Mouse (Mus musculus) ES-E14 (cell line): ENCODE measurements around the gene Syn2. TPM values are rescaled to one million over a fixed set of nuclear protein-coding genes. Genes with fewer than 3 reads are reported as not detected.

ENCODE experiments used
- DNase-seq: peaks from one replicate; pipeline ENCODE4 v3.0.0-alpha.2; 2013; ENCODE audit warnings: low read depth, low spot score
- H3K27ac ChIP-seq: 2 replicates; pipeline ENCODE4 v1.5.1; 2012; ENCODE audit warnings: low read depth, mild to moderate bottlenecking, low read length, moderate library complexity, mixed read lengths; ENCODE audit not compliant: poor library complexity, insufficient read depth, severe bottlenecking
- H3K36me3 ChIP-seq: 2 replicates; pipeline ENCODE4 v1.6.1; 2012; ENCODE audit warnings: mild to moderate bottlenecking, low read length, moderate library complexity, mixed read lengths; ENCODE audit not compliant: control insufficient read depth, poor library complexity, insufficient read depth, severe bottlenecking
- H3K4me1 ChIP-seq, 2 experiments: fragments of 150-350 bp in 1 of 2; sonication (generic) in 1 of 2; 2 replicates each; pipeline ENCODE4 v1.6.1; 2012; ENCODE audit warnings: low read length in 2 of 2, mild to moderate bottlenecking in 1 of 2, mixed read lengths in 1 of 2; ENCODE audit not compliant: control insufficient read depth in 2 of 2, insufficient read depth in 2 of 2, poor library complexity in 1 of 2
- H3K4me3 ChIP-seq, 2 experiments: fragments of 150-350 bp in 1 of 2; sonication (generic) in 1 of 2; 2 replicates each; pipeline ENCODE4 v1.5.1; 2012; ENCODE audit warnings: low read length in 2 of 2, low read depth in 1 of 2, mild to moderate bottlenecking in 1 of 2, mixed read lengths in 1 of 2; ENCODE audit not compliant: insufficient read depth in 1 of 2, poor library complexity in 1 of 2, severe bottlenecking in 1 of 2
- H3K9ac ChIP-seq: 2 replicates; pipeline ENCODE4 v1.6.1; 2012; ENCODE audit warnings: low read depth, mild to moderate bottlenecking, low read length, mixed read lengths; ENCODE audit not compliant: poor library complexity, insufficient read depth, severe bottlenecking
- H3K9me3 ChIP-seq: fragments of 150-350 bp; sonication (generic); 2 replicates; pipeline ENCODE4 v1.6.1; 2012; ENCODE audit warnings: low read depth, mild to moderate bottlenecking, low read length; ENCODE audit not compliant: control insufficient read depth, insufficient read depth
- CHD2 ChIP-seq: IDR thresholded peaks from 2 replicates; pipeline ENCODE4 v1.6.1; 2014; ENCODE audit warnings: mild to moderate bottlenecking, low read depth, low read length, inconsistent platforms
- HCFC1 ChIP-seq: IDR thresholded peaks from 2 replicates; pipeline ENCODE4 v1.6.1; 2012; ENCODE audit warnings: low read length, inconsistent platforms, borderline replicate concordance; ENCODE audit not compliant: insufficient read depth
- MAFK ChIP-seq: IDR thresholded peaks from 2 replicates; pipeline ENCODE4 v1.6.1; 2014; ENCODE audit warnings: mild to moderate bottlenecking, low read depth, low read length, inconsistent platforms; ENCODE audit not compliant: insufficient read depth
- ZC3H11A ChIP-seq: IDR thresholded peaks from 2 replicates; pipeline ENCODE4 v1.6.1; 2012; ENCODE audit warnings: low read depth, mild to moderate bottlenecking, inconsistent platforms, low read length, borderline replicate concordance
- ZNF384 ChIP-seq: IDR thresholded peaks from 2 replicates; pipeline ENCODE4 v1.6.1; 2012; ENCODE audit warnings: low read depth, low read length, inconsistent platforms
- in situ Hi-C, 2 experiments: fragments of 600-800 bp; cut with MboI; formaldehyde crosslinking; loops; one replicate each; pipeline ENCODE4 v1.15.1; 2025; ENCODE audit warnings: low sequenced_read_pairs in 2 of 2, inconsistent platforms in 1 of 2; ENCODE audit not compliant: unreplicated experiment in 2 of 2
- total RNA-seq: library from RNA; depleted of rRNA; stranded (reverse); fragments of 300-350 nt; gene quantifications from 2 replicates; pipeline ENCODE4 v1.2.3, GENCODE M21; 2012; rRNA removed

Gene Syn2
- total RNA-seq, 1 experiment: 0.04 TPM

DNA sequence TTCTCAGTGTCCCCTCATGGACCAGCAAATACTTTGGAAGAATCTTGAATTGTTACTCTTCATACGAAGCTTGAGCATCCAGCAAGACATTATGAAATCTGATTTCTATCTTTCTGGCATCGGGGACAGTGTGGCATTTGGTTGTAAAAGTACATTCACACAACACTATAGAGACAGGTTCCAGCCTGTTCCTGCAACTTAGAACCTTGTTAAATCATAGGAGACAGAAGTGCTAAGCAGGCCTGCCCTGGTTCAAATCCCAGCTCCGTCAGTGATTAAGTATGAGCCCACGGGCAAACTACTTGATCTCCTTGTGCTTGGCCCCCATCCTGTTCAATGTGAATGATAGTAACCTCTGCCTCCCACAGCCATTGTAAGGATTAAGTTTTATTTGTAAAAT is 185.0 kb downstream of the Syn2 start:
- no peak for DNase-seq
- Histone ChIP-seq H3K9ac (no peak overlapping the region), H3K4me1 (no peaks in the 10 kb centered on the region), H3K36me3 (no peaks in the 10 kb centered on the region), H3K27ac (no peak overlapping the region), H3K9me3 (no peaks in the 10 kb centered on the region), H3K4me3 (no peak overlapping the region)
- in situ Hi-C loops: no loop called here
- TF ChIP-seq ZC3H11A (no peak), ZNF384 (no peak), HCFC1 (no peak), MAFK (no peak), CHD2 (no peak)

DNA sequence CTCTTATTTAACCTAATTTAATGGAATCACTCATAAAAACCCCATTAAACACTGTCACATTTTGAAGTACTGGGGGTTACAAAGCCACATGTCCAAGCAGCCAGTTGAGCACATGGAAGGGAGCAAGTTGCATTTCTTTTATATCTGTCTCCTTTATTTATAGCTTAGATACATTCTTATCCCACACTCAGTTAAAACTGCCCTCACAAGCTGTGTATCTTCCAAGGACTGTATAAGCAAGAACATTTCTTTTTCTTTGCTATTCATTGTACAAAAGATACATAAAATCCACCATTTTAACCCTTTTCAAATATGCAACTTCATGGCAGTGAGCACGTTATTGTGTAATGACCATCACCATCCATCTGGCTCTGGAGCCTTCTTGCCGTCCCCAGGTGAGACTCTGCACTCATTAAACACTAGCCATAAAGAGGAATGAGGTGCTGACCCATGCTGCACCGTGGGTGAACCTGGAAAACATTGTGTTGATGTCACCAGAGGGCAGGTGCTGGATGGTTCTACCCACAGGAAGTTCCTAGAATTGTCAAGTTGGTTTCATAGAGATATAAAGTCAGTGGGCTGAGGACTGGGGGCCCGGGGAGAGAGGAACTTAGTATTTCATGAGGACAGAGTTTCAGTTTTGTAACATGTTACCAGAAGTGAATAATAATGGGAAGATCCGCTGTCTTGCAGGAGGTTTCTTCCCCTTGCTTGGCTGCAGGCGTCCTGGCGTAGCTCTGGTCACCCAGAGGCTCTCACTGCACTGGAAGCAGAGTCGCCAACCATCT is 186.4 kb downstream of the Syn2 start:
- no peaks in the 10 kb centered on the region for H3K36me3 ChIP-seq
- no peak overlapping the region for H3K4me3 ChIP-seq
- H3K9ac ChIP-seq: no peak overlapping the region
- no peak overlapping the region for H3K27ac ChIP-seq
- TF ChIP-seq ZNF384 (no peak), MAFK (no peak), CHD2 (no peak), HCFC1 (no peak), ZC3H11A (no peak)
- no peaks in the 10 kb centered on the region for H3K4me1 ChIP-seq
- DNase-seq: no peak
- H3K9me3 ChIP-seq: no peaks in the 10 kb centered on the region
- in situ Hi-C loops: no loop called here

DNA sequence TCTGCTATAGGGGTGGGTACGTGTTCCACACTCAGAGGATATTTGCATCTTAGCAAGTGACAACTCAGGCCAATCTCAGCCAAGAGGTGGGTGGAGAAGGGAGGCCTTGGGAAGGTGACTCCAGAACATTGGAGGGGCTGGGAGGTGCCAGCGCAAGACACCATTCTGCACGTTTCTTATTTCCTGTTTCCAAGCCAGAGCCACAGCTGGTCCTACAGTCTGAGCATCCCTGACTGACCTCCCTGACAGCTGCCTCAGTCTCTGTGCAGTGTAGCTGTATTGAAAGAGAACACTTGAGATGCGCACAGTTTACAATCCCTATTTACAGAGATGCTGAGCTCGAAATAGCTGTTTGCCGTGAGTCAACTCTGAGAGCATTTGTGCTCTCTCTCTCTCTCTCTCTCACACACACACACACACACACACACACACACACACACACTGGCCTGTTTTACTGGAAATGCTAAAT is 187.2 kb downstream of the Syn2 start:
- in situ Hi-C loops: no loop called here
- no peak for DNase-seq
- Histone ChIP-seq H3K9me3 (no peaks in the 10 kb centered on the region), H3K27ac (no peak overlapping the region), H3K36me3 (no peaks in the 10 kb centered on the region), H3K4me3 (no peak overlapping the region), H3K4me1 (no peaks in the 10 kb centered on the region), H3K9ac (no peak overlapping the region)
- no peak for TF ChIP-seq HCFC1
- TF ChIP-seq ZC3H11A: no peak
- TF ChIP-seq MAFK: no peak
- TF ChIP-seq ZNF384: no peak
- TF ChIP-seq CHD2: no peak

DNA sequence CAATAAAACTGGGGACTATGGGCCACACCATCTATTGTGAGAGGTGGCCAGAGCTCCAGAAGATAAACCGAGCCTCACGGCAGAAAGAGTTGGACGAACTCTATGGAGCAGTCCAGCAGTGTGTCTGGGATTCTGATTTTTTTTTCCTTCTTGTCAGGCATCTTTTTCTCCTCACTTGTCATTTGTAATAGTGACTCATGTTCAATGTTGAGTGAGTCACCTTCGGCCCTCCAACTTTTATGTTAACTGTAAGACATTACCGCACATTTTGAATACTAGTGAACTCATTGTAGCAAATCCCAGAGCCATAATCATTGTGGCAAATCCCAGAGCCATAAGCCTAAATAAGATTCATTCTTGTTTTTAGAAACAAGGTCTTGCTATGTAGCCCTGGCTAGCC is 188.3 kb downstream of the Syn2 start:
- DNase-seq: no peak
- Histone ChIP-seq H3K4me1 (no peaks in the 10 kb centered on the region), H3K4me3 (no peak overlapping the region), H3K9me3 (no peaks in the 10 kb centered on the region), H3K36me3 (no peaks in the 10 kb centered on the region; the same call in 1 of the 2 replicates), H3K27ac (no peak overlapping the region), H3K9ac (no peak overlapping the region)
- TF ChIP-seq MAFK: no peak
- TF ChIP-seq CHD2: no peak
- TF ChIP-seq ZNF384: no peak
- no peak for TF ChIP-seq ZC3H11A
- no peak for TF ChIP-seq HCFC1
- in situ Hi-C loops: no loop called here

DNA sequence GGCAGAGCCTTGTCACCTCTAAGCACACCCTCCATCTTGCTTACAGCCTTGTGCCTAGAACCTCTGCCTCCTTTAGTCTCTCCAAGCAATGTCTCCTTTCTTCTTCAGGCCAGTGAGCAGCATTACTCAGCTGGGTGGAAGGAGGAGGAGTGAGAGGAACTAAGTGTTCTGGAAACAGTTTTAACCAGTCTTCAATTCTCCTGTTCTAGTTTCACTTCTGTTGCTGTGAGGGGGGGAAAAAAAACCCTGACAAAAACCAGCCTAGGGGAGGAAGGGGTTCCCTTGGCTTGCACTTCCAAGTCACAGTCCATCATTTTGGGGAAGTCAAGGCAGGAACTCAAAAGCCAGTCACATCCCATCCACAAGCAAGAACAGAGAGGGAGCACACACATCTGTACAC is 196.3 kb downstream of the Syn2 start:
- TF ChIP-seq HCFC1: no peak
- no peak for TF ChIP-seq ZNF384
- TF ChIP-seq CHD2: no peak
- TF ChIP-seq ZC3H11A: no peak
- in situ Hi-C loops: no loop called here
- Histone ChIP-seq H3K27ac (no peak overlapping the region), H3K4me3 (no peak overlapping the region), H3K36me3 (no peaks in the 10 kb centered on the region; the same call in 1 of the 2 replicates), H3K9me3 (no peaks in the 10 kb centered on the region), H3K4me1 (peaks cover 1 to 11% of the 10 kb centered on the region in 2 experiments; a peak in 2 of 4 replicates), H3K9ac (no peak overlapping the region)
- DNase-seq: no peak

Other genes with a start within 250 kb of the Syn2 start
- 17.1 and 25.5 TPM in 2 replicates for gene Vgll4, start 164.9 kb upstream of the Syn2 start, total RNA-seq
- gene Tamm41, start 97.0 kb upstream of the Syn2 start, total RNA-seq: 35.7 and 39.9 TPM in 2 replicates
- gene Gm17482, start 92.4 kb downstream of the Syn2 start, total RNA-seq: not detected in 2 replicates
- gene Timp4, start 117.3 kb downstream of the Syn2 start, total RNA-seq: 0.42 and 1.0 TPM in 2 replicates
- 0.26 and 0.85 TPM in 2 replicates for gene Pparg, start 226.0 kb downstream of the Syn2 start, total RNA-seq